Mouse (Mus musculus) olfactory bulb, adult 2 months (tissue): ENCODE results near the gene Fstl3.

Source experiments
- CTCF ChIP-seq: fragments of 200-500 bp; IDR thresholded peaks from 2 replicates; pipeline ENCODE4 v1.5.1; 2012; ENCODE audit warnings: low read depth, mild to moderate bottlenecking, low read length, moderate library complexity; ENCODE audit not compliant: insufficient read depth
- POLR2A ChIP-seq: fragments of 200-500 bp; IDR thresholded peaks from 2 replicates; pipeline ENCODE4 v1.6.1; 2012; ENCODE audit warnings: mild to moderate bottlenecking, low read depth, low read length, moderate library complexity; ENCODE audit not compliant: insufficient read depth

DNA sequence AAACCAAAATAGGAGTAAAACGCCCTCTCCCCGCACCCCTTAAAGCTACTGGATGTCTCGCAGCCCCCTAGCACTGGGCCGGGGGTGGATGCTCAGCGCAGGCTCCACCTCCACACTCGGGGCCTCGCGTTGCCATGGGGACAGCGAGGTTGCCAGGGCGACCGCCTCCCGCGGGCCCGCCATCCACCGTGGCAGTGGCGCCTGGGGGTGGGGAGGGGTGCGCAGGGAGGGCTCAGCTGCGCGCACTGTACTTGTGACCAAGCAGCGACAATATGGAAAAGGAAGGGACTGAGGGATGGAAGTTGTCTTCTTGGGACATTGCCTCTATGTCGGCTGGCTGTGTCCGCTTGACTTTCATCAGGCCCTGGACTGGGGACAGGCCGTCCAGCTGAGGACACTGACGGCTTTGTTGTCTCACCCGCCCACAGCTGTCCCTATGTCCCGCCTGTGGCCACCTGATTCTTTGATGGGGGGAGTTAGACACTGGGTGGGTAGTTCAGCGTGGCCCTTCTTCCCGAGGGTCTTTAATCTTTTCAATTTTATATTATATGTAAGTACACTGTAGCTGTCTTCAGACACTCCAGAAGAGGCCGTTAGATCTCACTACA, 26.7 kb downstream of the Fstl3 start:
- TF ChIP-seq CTCF (no peak), POLR2A (peak; percentile 27; the same call in 1 of the 2 replicates)
